Mouse (Mus musculus) cerebellum, adult 2 months (tissue): ENCODE results near the gene Cstf3.

Source experiments
- CTCF ChIP-seq: fragments of 200-500 bp; IDR thresholded peaks from 2 replicates; pipeline ENCODE4 v1.5.1; 2011; ENCODE audit warnings: low read depth, mild to moderate bottlenecking, control low read depth, low read length, moderate library complexity, borderline replicate concordance; ENCODE audit not compliant: insufficient read depth
- POLR2A ChIP-seq: fragments of 200-500 bp; IDR thresholded peaks from 2 replicates; pipeline ENCODE4 v1.6.1; 2011; ENCODE audit warnings: low read length, control low read depth, borderline replicate concordance; ENCODE audit not compliant: insufficient read depth

- TF ChIP-seq CTCF, result no peak
- TF ChIP-seq POLR2A, result no peak
Observed at GRCm38 (mm10) chr2:104710670-104711370, 120.5 kb downstream of the Cstf3 start.
